Mouse (Mus musculus): ENCODE data around the gene Gpc5. TPM values are rescaled to one million over a fixed set of nuclear protein-coding genes. Genes with fewer than 3 reads are reported as not detected.

The Gpc5 gene
- polyA plus RNA-seq, 1 experiment from 2014 or later = 1.5 TPM

- H3K36me3 ChIP-seq = no peaks in the 10 kb centered on the region
- no peaks in the 10 kb centered on the region for H3K27me3 ChIP-seq
- no peak overlapping the region for H3K4me2 ChIP-seq
- H3K4me1 ChIP-seq = no peaks in the 10 kb centered on the region
- no peak overlapping the region for H3K4me3 ChIP-seq
- H3K9ac ChIP-seq = no peak overlapping the region
- H3K27ac ChIP-seq = no peak overlapping the region
- WGBS = 59% methylated on average over 8 of the region's 8 CpGs
- no peak for ATAC-seq (ENCODE audit: insufficient number of reproducible peaks, low FRiP score, low TSS enrichment, low read depth)
- H3K9me3 ChIP-seq = no peaks in the 10 kb centered on the region
Measured at GRCm38 (mm10) chr14:115600259-115601029, 508.4 kb downstream of the Gpc5 start.

DNA sequence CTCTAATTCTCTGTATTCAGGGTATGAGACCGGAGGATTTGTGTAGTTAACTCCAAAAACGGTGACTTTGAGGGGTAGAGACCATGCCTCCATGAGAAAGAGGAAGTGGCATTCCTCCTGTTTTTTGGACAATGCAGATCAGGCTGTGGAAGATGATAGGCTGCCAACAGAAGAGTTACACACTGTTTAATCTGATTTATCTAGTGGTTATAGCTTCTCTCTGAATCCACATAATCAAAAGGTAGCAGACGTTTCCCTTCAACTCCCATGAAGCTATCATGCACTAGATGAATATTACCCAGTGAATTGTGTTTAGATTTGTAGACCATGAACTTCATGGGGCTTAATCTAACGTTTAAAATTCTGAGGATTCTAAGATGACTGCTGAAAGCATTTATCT lies 522.1 kb downstream of the Gpc5 start:
- Histone ChIP-seq H3K9ac (no peak overlapping the region), H3K4me3 (no peak overlapping the region), H3K4me2 (no peak overlapping the region), H3K27ac (no peak overlapping the region), H3K4me1 (no peaks in the 10 kb centered on the region), H3K27me3 (no peaks in the 10 kb centered on the region), H3K36me3 (no peaks in the 10 kb centered on the region), H3K9me3 (no peaks in the 10 kb centered on the region)
- WGBS = 76% methylated on average over 4 of the region's 4 CpGs
- ATAC-seq (ENCODE audit: insufficient number of reproducible peaks, low FRiP score, low TSS enrichment, low read depth) = no peak

- Histone ChIP-seq H3K27ac (no peak overlapping the region), H3K4me3 (no peak overlapping the region), H3K9me3 (no peaks in the 10 kb centered on the region), H3K36me3 (no peaks in the 10 kb centered on the region), H3K9ac (no peak overlapping the region), H3K4me2 (no peak overlapping the region), H3K27me3 (no peaks in the 10 kb centered on the region), H3K4me1 (no peaks in the 10 kb centered on the region)
- no peak for ATAC-seq (ENCODE audit: insufficient number of reproducible peaks, low FRiP score, low TSS enrichment, low read depth)
- WGBS = 57% methylated on average over 2 of the region's 2 CpGs
Measured at GRCm38 (mm10) chr14:115616305-115616704, 524.3 kb downstream of the Gpc5 start.

DNA sequence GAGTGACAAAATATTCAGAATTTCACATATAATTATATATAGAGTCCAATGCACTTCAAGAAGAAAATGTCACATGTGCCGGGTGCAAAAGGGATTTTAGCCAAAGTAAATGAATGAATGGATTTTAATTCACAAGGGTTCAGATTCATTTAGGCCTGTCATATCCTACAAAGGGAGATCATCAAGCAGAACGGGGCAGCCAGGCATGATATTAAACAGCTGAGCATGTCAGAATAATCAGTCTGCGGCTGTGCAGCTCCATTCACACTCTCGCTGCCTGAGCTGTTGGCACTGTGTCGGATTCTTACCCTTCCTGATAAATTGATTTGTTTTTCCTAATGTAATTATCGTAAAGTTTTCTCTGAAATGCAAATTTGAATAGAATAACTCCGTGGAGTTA lies 524.8 kb downstream of the Gpc5 start:
- no peak overlapping the region for H3K4me2 ChIP-seq
- H3K27ac ChIP-seq = no peak overlapping the region
- no peaks in the 10 kb centered on the region for H3K36me3 ChIP-seq
- no peak overlapping the region for H3K4me3 ChIP-seq
- no peaks in the 10 kb centered on the region for H3K4me1 ChIP-seq
- no peaks in the 10 kb centered on the region for H3K9me3 ChIP-seq
- 66% methylated on average over 7 of the region's 7 CpGs for WGBS
- no peaks in the 10 kb centered on the region for H3K27me3 ChIP-seq
- no peak overlapping the region for H3K9ac ChIP-seq
- ATAC-seq (ENCODE audit: insufficient number of reproducible peaks, low FRiP score, low TSS enrichment, low read depth) = no peak

GRCm38 (mm10) chr14:115620473-115620872 lies 528.5 kb downstream of the Gpc5 start:
- Histone ChIP-seq H3K9ac (no peak overlapping the region), H3K27ac (no peak overlapping the region), H3K4me3 (no peak overlapping the region), H3K4me1 (no peaks in the 10 kb centered on the region), H3K4me2 (no peak overlapping the region), H3K27me3 (no peaks in the 10 kb centered on the region), H3K36me3 (no peaks in the 10 kb centered on the region), H3K9me3 (no peaks in the 10 kb centered on the region)
- ATAC-seq (ENCODE audit: insufficient number of reproducible peaks, low FRiP score, low TSS enrichment, low read depth) = no peak

DNA sequence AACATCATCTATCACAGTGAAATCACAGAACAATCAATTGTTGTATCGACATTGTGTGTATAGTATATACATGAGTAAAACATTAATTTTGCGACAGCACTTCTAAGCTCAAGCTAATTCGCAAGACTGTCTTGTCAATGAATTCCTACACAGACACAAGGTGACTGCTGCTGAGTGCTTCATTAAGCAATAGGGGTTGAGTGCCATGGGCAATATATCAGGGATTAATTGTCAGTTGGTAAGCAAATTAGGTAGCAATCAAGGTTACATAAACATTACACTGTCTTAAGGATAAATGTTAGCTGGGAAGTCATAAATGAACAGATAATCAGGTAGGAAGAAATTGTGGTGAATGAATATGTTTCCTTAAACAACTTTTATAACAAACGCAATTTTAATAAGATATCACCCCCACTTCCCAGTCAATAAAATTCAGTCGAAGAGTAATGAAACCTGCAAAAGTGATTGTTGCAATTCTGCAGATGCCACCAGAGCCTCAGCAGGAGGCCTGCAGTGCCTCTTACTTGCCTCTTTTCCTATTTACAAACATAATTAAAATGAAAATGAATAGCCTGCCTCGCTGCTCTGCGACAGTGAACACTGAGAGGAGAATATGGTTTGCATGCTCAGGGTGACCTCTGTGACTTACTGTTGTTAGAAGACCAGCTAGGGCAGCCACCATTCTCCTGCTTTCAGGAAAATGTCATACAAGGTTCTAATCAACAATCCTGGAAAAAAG lies 539.3 kb downstream of the Gpc5 start:
- H3K4me1 ChIP-seq = no peaks in the 10 kb centered on the region
- no peak overlapping the region for H3K9ac ChIP-seq
- ATAC-seq (ENCODE audit: insufficient number of reproducible peaks, low FRiP score, low TSS enrichment, low read depth) = no peak
- H3K27me3 ChIP-seq = no peaks in the 10 kb centered on the region
- 62% methylated on average over 7 of the region's 7 CpGs for WGBS
- no peak overlapping the region for H3K27ac ChIP-seq
- no peak overlapping the region for H3K4me3 ChIP-seq
- no peaks in the 10 kb centered on the region for H3K9me3 ChIP-seq
- H3K4me2 ChIP-seq = no peak overlapping the region
- no peaks in the 10 kb centered on the region for H3K36me3 ChIP-seq

- Histone ChIP-seq H3K9me3 (no peaks in the 10 kb centered on the region), H3K36me3 (no peaks in the 10 kb centered on the region), H3K9ac (no peak overlapping the region), H3K4me1 (no peaks in the 10 kb centered on the region), H3K27ac (no peak overlapping the region), H3K4me2 (no peak overlapping the region), H3K4me3 (no peak overlapping the region), H3K27me3 (no peaks in the 10 kb centered on the region)
- ATAC-seq (ENCODE audit: insufficient number of reproducible peaks, low FRiP score, low TSS enrichment, low read depth) = no peak
- 85% methylated on average over 1 of the region's 1 CpGs for WGBS
Measured at GRCm38 (mm10) chr14:115633311-115633710, 541.3 kb downstream of the Gpc5 start.

DNA sequence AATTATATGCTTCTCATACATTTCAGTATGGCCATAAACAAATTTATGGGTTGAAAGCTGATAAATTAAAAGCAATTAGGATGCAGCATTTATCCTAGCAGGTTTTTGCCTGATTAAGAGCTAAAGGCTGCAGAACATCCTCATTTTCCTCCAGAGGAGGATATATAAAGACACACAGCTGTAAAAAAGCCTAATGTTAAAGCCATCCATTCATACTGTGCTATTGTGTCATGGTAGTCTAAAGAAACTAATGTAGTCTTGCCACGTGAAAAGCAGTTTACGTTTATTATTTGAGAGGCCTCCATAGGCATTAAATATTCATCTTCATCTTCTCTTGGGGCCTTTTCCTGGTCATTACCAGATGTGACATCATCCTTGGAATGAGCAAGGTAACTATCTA lies 587.9 kb downstream of the Gpc5 start:
- Histone ChIP-seq H3K4me2 (no peak overlapping the region), H3K36me3 (no peaks in the 10 kb centered on the region), H3K4me1 (no peaks in the 10 kb centered on the region), H3K27me3 (no peaks in the 10 kb centered on the region), H3K27ac (no peak overlapping the region), H3K9ac (no peak overlapping the region), H3K4me3 (no peak overlapping the region), H3K9me3 (no peaks in the 10 kb centered on the region)
- ATAC-seq (ENCODE audit: insufficient number of reproducible peaks, low FRiP score, low TSS enrichment, low read depth) = no peak
- 78% methylated on average over 2 of the region's 2 CpGs for WGBS

DNA sequence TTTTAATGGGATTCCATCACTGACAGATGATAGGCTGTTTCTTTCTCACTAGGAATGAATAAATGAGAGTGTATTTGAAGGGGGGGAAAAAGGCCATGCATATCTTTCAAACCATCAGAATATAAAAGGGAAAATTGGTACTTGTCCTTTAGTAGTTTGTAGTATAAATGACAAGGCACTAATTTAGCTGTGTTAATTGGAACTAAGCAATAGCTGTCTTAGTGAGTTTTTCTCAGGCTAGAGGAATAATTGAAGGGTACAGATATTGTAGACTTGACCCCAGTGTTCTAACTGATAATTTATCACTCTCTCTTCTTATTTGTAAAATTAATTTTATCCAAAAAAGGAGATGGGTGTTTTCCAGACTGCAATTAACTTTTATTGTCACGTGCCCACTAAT lies 654.0 kb downstream of the Gpc5 start:
- ATAC-seq (ENCODE audit: insufficient number of reproducible peaks, low FRiP score, low TSS enrichment, low read depth) = no peak
- 66% methylated on average over 1 of the region's 1 CpGs for WGBS

DNA sequence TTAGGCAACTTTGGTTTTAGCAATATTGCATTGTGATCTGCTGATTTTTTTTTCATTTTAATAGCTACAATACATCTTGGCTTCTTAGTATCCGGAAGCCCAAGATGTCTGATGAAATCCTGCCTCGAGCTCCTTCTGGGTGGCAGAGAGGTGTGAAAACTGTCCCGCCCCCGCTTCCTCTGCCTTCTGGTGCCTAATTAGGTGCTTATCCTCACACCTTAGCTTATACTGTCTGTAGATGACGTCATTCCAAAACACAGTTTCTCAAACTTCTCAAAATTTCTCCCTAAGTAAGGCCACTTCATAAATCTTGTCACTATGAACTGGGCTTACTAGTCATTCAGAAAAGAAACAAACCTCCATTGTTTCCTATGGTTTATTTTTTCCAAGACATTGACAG lies 668.2 kb downstream of the Gpc5 start:
- H3K4me2 ChIP-seq = no peak overlapping the region
- ATAC-seq (ENCODE audit: insufficient number of reproducible peaks, low FRiP score, low TSS enrichment, low read depth) = no peak
- WGBS = 17% methylated on average over 5 of the region's 5 CpGs
- no peak overlapping the region for H3K27ac ChIP-seq
- no peak overlapping the region for H3K4me3 ChIP-seq
- 0 out of 2 replicates have a peak, but pooled peaks cover 4% of the 10 kb centered on the region for H3K4me1 ChIP-seq
- H3K9ac ChIP-seq = no peak overlapping the region
- H3K36me3 ChIP-seq = no peaks in the 10 kb centered on the region
- H3K9me3 ChIP-seq = no peaks in the 10 kb centered on the region
- H3K27me3 ChIP-seq = no peaks in the 10 kb centered on the region

More for the DNA sequence above, 654.0 kb downstream of the Gpc5 start:
- H3K36me3 ChIP-seq = no peaks in the 10 kb centered on the region
- no peak overlapping the region for H3K4me2 ChIP-seq
- no peak overlapping the region for H3K4me3 ChIP-seq
- no peak overlapping the region for H3K27ac ChIP-seq
- H3K27me3 ChIP-seq = no peaks in the 10 kb centered on the region
- no peak overlapping the region for H3K9ac ChIP-seq
- H3K9me3 ChIP-seq = no peaks in the 10 kb centered on the region
- H3K4me1 ChIP-seq = no peaks in the 10 kb centered on the region

DNA sequence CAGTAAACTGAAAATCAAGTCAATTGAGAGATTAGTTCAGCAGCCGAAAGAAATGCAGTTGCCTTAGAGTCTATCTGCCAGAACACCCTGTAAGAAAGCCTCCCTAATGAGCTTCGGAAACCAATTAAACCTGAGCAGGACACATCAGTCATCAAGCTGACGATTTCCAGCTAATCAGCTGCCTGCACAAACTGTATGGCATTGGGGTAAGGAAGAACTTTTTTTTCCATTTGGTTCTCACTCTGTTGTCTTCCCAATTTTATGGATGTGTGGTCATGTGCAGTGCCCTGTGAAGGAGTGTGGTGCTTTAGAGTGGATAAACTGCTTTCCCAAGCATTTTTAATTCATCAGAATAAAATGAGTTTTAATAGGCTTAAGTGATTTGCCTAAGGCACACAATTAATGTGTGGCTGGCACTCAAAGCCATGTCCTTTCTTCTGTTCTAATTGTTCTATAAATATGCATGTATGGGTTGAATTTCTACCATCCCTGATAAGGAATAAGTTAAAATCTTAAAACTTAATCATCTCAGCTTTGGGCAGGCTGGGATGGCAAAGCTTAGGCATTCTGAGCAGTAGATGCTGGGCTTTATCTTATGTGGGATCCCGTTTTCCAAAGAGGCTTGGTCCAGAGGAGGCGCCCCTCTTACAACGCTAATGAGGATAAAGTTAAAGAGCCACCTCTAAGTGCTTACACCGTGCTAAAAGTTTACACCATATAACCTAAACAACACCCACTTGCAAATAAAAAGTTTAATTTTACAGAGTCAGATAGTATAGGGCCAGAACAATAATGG lies 687.6 kb downstream of the Gpc5 start:
- H3K27ac ChIP-seq = no peak overlapping the region
- 45% methylated on average over 7 of the region's 7 CpGs for WGBS
- no peaks in the 10 kb centered on the region for H3K4me1 ChIP-seq
- ATAC-seq (ENCODE audit: insufficient number of reproducible peaks, low FRiP score, low TSS enrichment, low read depth) = no peak
- H3K9me3 ChIP-seq = no peaks in the 10 kb centered on the region
- no peaks in the 10 kb centered on the region for H3K27me3 ChIP-seq
- H3K4me3 ChIP-seq = no peak overlapping the region
- no peak overlapping the region for H3K9ac ChIP-seq
- H3K4me2 ChIP-seq = no peak overlapping the region
- H3K36me3 ChIP-seq = no peaks in the 10 kb centered on the region

- H3K9me3 ChIP-seq = no peaks in the 10 kb centered on the region
- 27% methylated on average over 2 of the region's 2 CpGs for WGBS
- H3K27me3 ChIP-seq = no peaks in the 10 kb centered on the region
- H3K27ac ChIP-seq = no peak overlapping the region
- H3K9ac ChIP-seq = no peak overlapping the region
- no peaks in the 10 kb centered on the region for H3K4me1 ChIP-seq
- no peaks in the 10 kb centered on the region for H3K36me3 ChIP-seq
- no peak for ATAC-seq (ENCODE audit: insufficient number of reproducible peaks, low FRiP score, low TSS enrichment, low read depth)
- H3K4me3 ChIP-seq = no peak overlapping the region
- H3K4me2 ChIP-seq = no peak overlapping the region
Measured at GRCm38 (mm10) chr14:115804751-115805150, 712.7 kb downstream of the Gpc5 start.
